Mouse (Mus musculus) kidney, adult 2 months (tissue): ENCODE data around the gene Tas2r143. TPM values are rescaled to one million over a fixed set of nuclear protein-coding genes. Genes with fewer than 3 reads are reported as not detected.

ENCODE experiments used
- DNase-seq: peaks from one replicate; pipeline ENCODE4 v3.0.0; 2021
- H3K27ac ChIP-seq: fragments of 200-500 bp; 2 replicates; pipeline ENCODE4 v1.5.1; 2012; ENCODE audit warnings: low read depth, low read length, control low read depth, inconsistent platforms; ENCODE audit not compliant: insufficient read depth
- H3K27me3 ChIP-seq: fragments of 200-500 bp; replicated peaks from 2 replicates; pipeline ENCODE4 v1.6.1; 2012; ENCODE audit warnings: mild to moderate bottlenecking, moderate library complexity, low read length, inconsistent platforms; ENCODE audit not compliant: control insufficient read depth, insufficient read depth
- H3K36me3 ChIP-seq: fragments of 200-500 bp; 2 replicates; pipeline ENCODE4 v1.6.1; 2012; ENCODE audit warnings: mild to moderate bottlenecking, moderate library complexity, low read length, inconsistent platforms; ENCODE audit not compliant: control insufficient read depth, insufficient read depth
- H3K4me1 ChIP-seq: fragments of 200-500 bp; 2 replicates; pipeline ENCODE4 v1.6.1; 2011; ENCODE audit warnings: low read length; ENCODE audit not compliant: control insufficient read depth, insufficient read depth
- H3K4me3 ChIP-seq: fragments of 200-500 bp; 2 replicates; pipeline ENCODE4 v1.5.1; 2011; ENCODE audit warnings: mild to moderate bottlenecking, low read depth, low read length, control low read depth; ENCODE audit not compliant: insufficient read depth
- CTCF ChIP-seq: fragments of 200-500 bp; conservative IDR thresholded peaks from 2 replicates; pipeline ENCODE4 v1.5.1; 2011; ENCODE audit warnings: low read depth, mild to moderate bottlenecking, control low read depth, low read length, moderate library complexity, mixed read lengths; ENCODE audit not compliant: insufficient read depth, insufficient read length
- POLR2A ChIP-seq: fragments of 200-500 bp; IDR thresholded peaks from one replicate; pipeline ENCODE4 v1.6.1; 2011; ENCODE audit warnings: low read depth, low read length, control low read depth
- WGBS: fragments of 180-500 bp; shearing (Covaris S2); methylation state at CpG from one replicate; pipeline ENCODE4 v1.1.7; 2018; 5-methylcytosine and 5-hydroxymethylcytosine counted together
- polyA plus RNA-seq: library from polyadenylated mRNA; depleted of rRNA; stranded (reverse); fragments of >200 nt; gene quantifications from 2 replicates; pipeline ENCODE4 v1.2.3, GENCODE M21; 2012; rRNA removed

Gene Tas2r143
- polyA plus RNA-seq, 1 experiment, result not detected

GRCm38 (mm10) chr6:42434446-42434845, 34.4 kb downstream of the Tas2r143 start, which contains the start of gene Tas2r126:
Gene Tas2r126 (plus strand): TSS chr6:42434535.
- Histone ChIP-seq H3K4me3 (no peak within 1 kb of the TSS), H3K27ac (no peak within 1 kb of the TSS), H3K36me3 (no peaks in the 10 kb centered on the region), H3K27me3 (no peaks in the 10 kb centered on the region), H3K4me1 (no peaks in the 10 kb centered on the region)
- WGBS, result 28% methylated on average over 6 of the region's 6 CpGs
- peak; percentile 36 for DNase-seq
- TF ChIP-seq CTCF (no peak), POLR2A (no peak)

DNA sequence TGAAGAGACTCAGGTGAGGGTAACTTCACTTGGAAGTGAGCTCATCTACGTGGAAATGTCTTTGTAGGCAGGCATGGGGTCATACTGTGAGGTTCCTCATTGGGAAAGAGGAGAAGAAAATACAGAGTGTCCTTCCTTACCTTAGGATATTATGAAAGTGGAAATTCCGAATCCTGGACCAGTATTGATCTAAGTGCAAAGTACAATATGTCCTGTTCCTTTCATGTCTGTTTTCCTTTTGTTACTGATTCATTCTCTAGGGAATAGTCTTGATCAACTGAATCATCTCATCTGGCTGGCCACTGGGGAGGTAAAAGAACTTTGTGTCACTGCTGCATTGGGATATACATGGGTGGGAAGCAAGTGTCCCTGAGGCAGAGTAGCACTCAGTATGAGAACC, 35.5 kb downstream of the Tas2r143 start:
- no peak for DNase-seq
- no peaks in the 10 kb centered on the region for H3K27me3 ChIP-seq
- no peak overlapping the region for H3K27ac ChIP-seq
- 77% methylated on average over 2 of the region's 2 CpGs for WGBS
- H3K36me3 ChIP-seq, result no peaks in the 10 kb centered on the region
- H3K4me1 ChIP-seq, result no peaks in the 10 kb centered on the region
- H3K4me3 ChIP-seq, result no peak overlapping the region
- TF ChIP-seq POLR2A (no peak), CTCF (no peak)

DNA sequence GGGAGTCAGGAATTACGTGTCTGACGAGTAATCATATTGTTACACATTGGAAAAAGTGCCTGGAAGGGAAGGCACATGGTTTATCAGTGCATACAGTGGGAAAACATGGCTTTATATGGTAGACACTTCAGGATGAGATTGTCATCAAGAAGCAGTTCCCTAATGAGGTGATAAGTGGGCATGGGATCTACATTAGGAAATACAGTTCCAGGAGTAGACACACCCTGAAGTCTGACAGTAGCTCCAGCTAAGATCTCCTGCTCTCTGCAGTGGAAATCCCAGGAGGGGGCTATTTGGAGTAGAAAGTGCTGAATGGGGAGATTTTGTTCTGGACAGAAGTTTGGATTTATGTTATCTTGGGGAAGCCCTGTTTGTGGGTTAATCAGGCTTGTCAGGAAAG, 41.4 kb downstream of the Tas2r143 start:
- Histone ChIP-seq H3K4me3 (no peak overlapping the region), H3K4me1 (no peaks in the 10 kb centered on the region), H3K27me3 (no peaks in the 10 kb centered on the region), H3K36me3 (no peaks in the 10 kb centered on the region), H3K27ac (no peak overlapping the region)
- WGBS, result 59% methylated on average over 2 of the region's 2 CpGs
- TF ChIP-seq POLR2A (no peak), CTCF (no peak)
- DNase-seq, result no peak

- no peaks in the 10 kb centered on the region for H3K36me3 ChIP-seq
- TF ChIP-seq CTCF (no peak), POLR2A (no peak)
- H3K4me1 ChIP-seq, result no peaks in the 10 kb centered on the region
- H3K27me3 ChIP-seq, result no peaks in the 10 kb centered on the region
- 75% methylated on average over 2 of the region's 2 CpGs for WGBS
- no peak overlapping the region for H3K27ac ChIP-seq
- no peak for DNase-seq
- no peak overlapping the region for H3K4me3 ChIP-seq
Observed at GRCm38 (mm10) chr6:42444491-42444890, 44.5 kb downstream of the Tas2r143 start.

GRCm38 (mm10) chr6:42447381-42447780, 47.3 kb downstream of the Tas2r143 start:
- H3K27ac ChIP-seq, result no peak overlapping the region

More at GRCm38 (mm10) chr6:42447381-42447780, 47.3 kb downstream of the Tas2r143 start:
- Histone ChIP-seq H3K4me1 (no peaks in the 10 kb centered on the region), H3K4me3 (no peak overlapping the region), H3K36me3 (no peaks in the 10 kb centered on the region), H3K27me3 (no peaks in the 10 kb centered on the region)
- TF ChIP-seq POLR2A (no peak), CTCF (no peak)
- WGBS, result 69% methylated on average over 2 of the region's 2 CpGs
- DNase-seq, result no peak

Other genes starting within 250 kb of the Tas2r143 start
- not detected in 2 replicates for gene Tas2r144, start 184.9 kb upstream of the Tas2r143 start, polyA plus RNA-seq
- 105 and 115 TPM in 2 replicates for gene Gstk1, start 154.3 kb upstream of the Tas2r143 start, polyA plus RNA-seq
- 28.3 and 34.0 TPM in 2 replicates for gene Tmem139, start 138.3 kb upstream of the Tas2r143 start, polyA plus RNA-seq
- gene Casp2, start 135.3 kb upstream of the Tas2r143 start, polyA plus RNA-seq, result 17.4 and 18.2 TPM in 2 replicates
- 0.04 and 0.86 TPM in 2 replicates for gene Clcn1, start 113.6 kb upstream of the Tas2r143 start, polyA plus RNA-seq
- gene Fam131b, start 75.6 kb upstream of the Tas2r143 start, polyA plus RNA-seq, result 0.05 TPM in 2 replicates
- gene Zyx, start 50.6 kb upstream of the Tas2r143 start, polyA plus RNA-seq, result 90.0 and 94.2 TPM in 2 replicates
- gene Epha1, start 27.0 kb upstream of the Tas2r143 start, polyA plus RNA-seq, result 17.0 and 20.0 TPM in 2 replicates
- not detected in 2 replicates for gene Tas2r135, start 5.2 kb downstream of the Tas2r143 start, polyA plus RNA-seq
- gene Tas2r126, start 34.3 kb downstream of the Tas2r143 start, polyA plus RNA-seq, result not detected in 2 replicates
- not detected in 2 replicates for gene Olfr458, start 65.0 kb downstream of the Tas2r143 start, polyA plus RNA-seq
- gene Olfr457, start 76.1 kb downstream of the Tas2r143 start, polyA plus RNA-seq, result not detected in 2 replicates
- not detected in 2 replicates for gene Olfr456, start 87.0 kb downstream of the Tas2r143 start, polyA plus RNA-seq
- not detected in 2 replicates for gene Olfr455, start 147.3 kb downstream of the Tas2r143 start, polyA plus RNA-seq
- gene Tcaf3, start 197.5 kb downstream of the Tas2r143 start, polyA plus RNA-seq, result not detected in 2 replicates
- 1.2 and 1.4 TPM in 2 replicates for gene Tcaf2, start 245.0 kb downstream of the Tas2r143 start, polyA plus RNA-seq